Mouse (Mus musculus): ENCODE data around the gene Babam1.

DNA sequence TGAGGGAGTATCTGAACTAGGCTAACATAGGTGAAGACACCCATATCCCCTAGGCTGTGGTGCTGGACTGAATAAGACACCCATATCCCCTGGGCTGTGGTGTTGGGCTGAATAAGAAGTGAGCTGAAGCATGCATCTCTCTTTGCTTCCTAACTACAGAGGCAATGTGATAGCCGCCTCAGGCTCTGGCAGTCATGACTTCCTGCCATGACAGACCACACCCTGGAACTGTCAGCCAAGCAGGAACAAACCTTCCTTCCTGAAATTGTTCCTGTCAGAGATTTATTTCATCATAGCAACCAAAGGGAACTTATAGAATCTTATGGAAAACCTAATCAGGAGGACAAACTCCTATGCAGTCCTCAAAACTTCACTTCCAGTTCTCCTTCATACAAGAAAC is 8.4 kb upstream of the Babam1 start:
- TF ChIP-seq POLR2A (IDR thresholded peaks at IDR 0.05; ENCODE audit: insufficient read depth, low read depth, low read length) (peak; percentile 33; the same call in 1 of the 2 replicates), CTCF (IDR thresholded peaks at IDR 0.05) (no peak)

All from heart, adult 2 months (tissue).